Mouse (Mus musculus) neutrophil, adult 5-6 weeks (primary cell): ENCODE results near the gene Smarcd1. TPM values are rescaled to one million over a fixed set of nuclear protein-coding genes. Genes with fewer than 3 reads are reported as not detected.

Experiments
- ATAC-seq: fragments of 151-379, 151-347 bp; 2 replicates; pipeline ENCODE4 v1.8.0; 2017; ENCODE audit warnings: mild to moderate bottlenecking, moderate TSS enrichment; ENCODE audit not compliant: insufficient number of reproducible peaks, poor library complexity, low FRiP score, severe bottlenecking; ENCODE audit errors: extremely low read depth
- total RNA-seq: library from RNA; stranded (forward); fragments of 200-1000 nt; gene quantifications from 2 replicates; pipeline ENCODE4 v1.2.3, GENCODE M21; 2017

Smarcd1 gene
- total RNA-seq, 1 experiment from 2014 or later, result 29.6 TPM

- no peak for ATAC-seq
Observed at GRCm38 (mm10) chr15:99710221-99711190, 8.6 kb downstream of the Smarcd1 start.

- no peak for ATAC-seq
Observed at GRCm38 (mm10) chr15:99711491-99711890, 9.6 kb downstream of the Smarcd1 start.

GRCm38 (mm10) chr15:99712666-99713559 is 11.0 kb downstream of the Smarcd1 start:
- ATAC-seq, result no peak

GRCm38 (mm10) chr15:99713569-99713968 is 11.6 kb downstream of the Smarcd1 start:
- no peak for ATAC-seq

- ATAC-seq, result no peak
Observed at GRCm38 (mm10) chr15:99714206-99714605, 12.3 kb downstream of the Smarcd1 start.

GRCm38 (mm10) chr15:99714858-99715257 is 12.9 kb downstream of the Smarcd1 start:
- peak; percentile 61 for ATAC-seq

GRCm38 (mm10) chr15:99715361-99715865 is 13.5 kb downstream of the Smarcd1 start:
- no peak for ATAC-seq

- ATAC-seq, result no peak
Observed at GRCm38 (mm10) chr15:99715982-99716746, 14.2 kb downstream of the Smarcd1 start.

GRCm38 (mm10) chr15:99716814-99717213 is 14.9 kb downstream of the Smarcd1 start:
- ATAC-seq, result no peak

GRCm38 (mm10) chr15:99717386-99718334 is 15.7 kb downstream of the Smarcd1 start, which contains the start of gene Gpd1:
Gene Gpd1 (plus strand): TSS chr15:99717515.
- no peak for ATAC-seq

- ATAC-seq, result no peak
Observed at GRCm38 (mm10) chr15:99718461-99719021, 16.6 kb downstream of the Smarcd1 start.

GRCm38 (mm10) chr15:99719865-99720264 is 17.9 kb downstream of the Smarcd1 start:
- no peak for ATAC-seq

GRCm38 (mm10) chr15:99721921-99722743 is 20.2 kb downstream of the Smarcd1 start:
- ATAC-seq, result no peak

GRCm38 (mm10) chr15:99723120-99723514 is 21.2 kb downstream of the Smarcd1 start:
- ATAC-seq, result no peak

- no peak for ATAC-seq
Observed at GRCm38 (mm10) chr15:99723515-99724291, 21.8 kb downstream of the Smarcd1 start.
